Mouse (Mus musculus) kidney, postnatal 25 days (tissue): ENCODE measurements around the gene Sik3.

Experiments
- DNase-seq, 2 experiments: peaks; one replicate each; pipeline ENCODE4 v3.0.0; 2021; ENCODE audit warnings: mixed read lengths in 2 of 2

Gene Sik3

GRCm38 (mm10) chr9:46229573-46230449 is 217.2 kb downstream of the Sik3 start:
- peak; percentile 89 to 93 for DNase-seq

GRCm38 (mm10) chr9:46230450-46230975 is 217.9 kb downstream of the Sik3 start:
- DNase-seq = no peak

- peak; percentile 65 to 89 for DNase-seq
These were observed 222.6 kb downstream of the Sik3 start for GRCm38 (mm10) chr9:46235196-46235595.

- DNase-seq = no peak
These were observed 222.8 kb downstream of the Sik3 start, which contains the start of gene Apoc3 for GRCm38 (mm10) chr9:46235596-46235648. TSS of gene Apoc3 (minus strand) at chr9:46235636.

- peak; percentile 38 to 69 for DNase-seq
These were observed 223.0 kb downstream of the Sik3 start for GRCm38 (mm10) chr9:46235649-46236048.

GRCm38 (mm10) chr9:46238850-46239249 is 226.2 kb downstream of the Sik3 start:
- no peak for DNase-seq

- peak; percentile 59 to 77 for DNase-seq
These were observed 228.0 kb downstream of the Sik3 start, which contains the start of gene Apoa4 for GRCm38 (mm10) chr9:46240526-46241153. TSS of gene Apoa4 (plus strand) at chr9:46240696.

- DNase-seq = no peak
These were observed 229.2 kb downstream of the Sik3 start for GRCm38 (mm10) chr9:46241818-46242217.

GRCm38 (mm10) chr9:46243122-46243521 is 230.5 kb downstream of the Sik3 start:
- DNase-seq = no peak

GRCm38 (mm10) chr9:46243584-46243983 is 231.0 kb downstream of the Sik3 start:
- DNase-seq = no peak

GRCm38 (mm10) chr9:46246752-46247324 is 234.2 kb downstream of the Sik3 start:
- DNase-seq = peak; percentile 58 to 79

- no peak for DNase-seq
These were observed 243.6 kb downstream of the Sik3 start for GRCm38 (mm10) chr9:46256177-46256576.

GRCm38 (mm10) chr9:46256658-46257385 is 244.2 kb downstream of the Sik3 start:
- no peak for DNase-seq

GRCm38 (mm10) chr9:46257546-46257945 is 244.9 kb downstream of the Sik3 start:
- no peak for DNase-seq

- no peak for DNase-seq
These were observed 246.5 kb downstream of the Sik3 start for GRCm38 (mm10) chr9:46259111-46259510.

GRCm38 (mm10) chr9:46261131-46261530 is 248.5 kb downstream of the Sik3 start:
- DNase-seq = no peak

GRCm38 (mm10) chr9:46268343-46268873 is 255.8 kb downstream of the Sik3 start, which contains the start of gene Apoa5:
TSS of gene Apoa5 (plus strand) at chr9:46268633.
- DNase-seq = no peak

- no peak for DNase-seq
These were observed 256.5 kb downstream of the Sik3 start for GRCm38 (mm10) chr9:46269125-46269524.

- no peak for DNase-seq
These were observed 258.2 kb downstream of the Sik3 start for GRCm38 (mm10) chr9:46270782-46271181.

GRCm38 (mm10) chr9:46272070-46272469 is 259.4 kb downstream of the Sik3 start:
- no peak for DNase-seq

GRCm38 (mm10) chr9:46272677-46273454 is 260.2 kb downstream of the Sik3 start, which contains the start of gene Zpr1:
TSS of gene Zpr1 (plus strand) at chr9:46273064.
- peak; percentile 89 to 95 for DNase-seq
